Mouse (Mus musculus): ENCODE results near the gene Plekhm1. TPM values are rescaled to one million over a fixed set of nuclear protein-coding genes. Genes with fewer than 3 reads are reported as not detected.
"Not testable (repeated sequence)": the region's sequence is repeated elsewhere in the genome, so short reads cannot be mapped to it uniquely, and the experiment has no call there.

Gene Plekhm1
- polyA plus RNA-seq, 1 experiment: 28.0 TPM

DNA sequence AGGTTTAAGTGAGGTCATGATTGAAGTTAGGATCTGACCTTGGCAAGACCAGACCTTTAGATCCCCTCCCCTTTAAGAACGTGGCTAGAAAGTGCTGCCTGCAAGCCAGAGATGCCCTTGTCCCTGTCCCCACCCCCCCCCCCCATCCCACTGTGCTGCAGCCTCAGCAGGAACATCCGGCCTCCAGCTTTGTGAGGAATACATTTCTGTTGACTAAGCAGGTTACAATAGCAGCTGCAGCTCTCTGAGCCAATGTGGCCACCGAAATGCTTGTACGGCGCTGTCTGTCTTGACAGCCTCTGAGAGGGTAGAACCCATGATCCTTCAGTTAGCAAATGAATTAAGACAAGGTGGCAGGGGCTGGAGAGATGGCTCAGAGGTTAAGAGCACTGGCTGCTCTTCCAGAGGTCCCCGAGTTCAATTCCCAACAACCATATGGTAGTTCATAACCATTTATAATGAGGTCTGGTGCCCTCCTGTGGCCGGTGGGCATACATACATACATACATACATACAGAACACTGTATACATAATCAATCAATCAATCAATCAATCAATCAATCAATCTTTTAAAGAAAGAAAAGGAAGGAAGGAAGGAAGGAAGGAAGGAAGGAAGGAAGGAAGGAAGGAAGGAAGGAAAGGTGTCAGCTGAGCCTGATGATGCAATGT is 81.7 kb downstream of the Plekhm1 start:
- WGBS: 67% methylated on average over 7 of the region's 7 CpGs
- H3K4me3 ChIP-seq (replicated peaks; ENCODE audit: extremely low read depth, low read depth, low read length): no peak overlapping the region
- no peak for DNase-seq
- H3K4me1 ChIP-seq (ENCODE audit: control insufficient read depth, insufficient read depth, low read length): no peaks in the 10 kb centered on the region
- TF ChIP-seq CTCF (IDR thresholded peaks at IDR 0.05; ENCODE audit: insufficient read depth, low read length): no peak
- TF ChIP-seq POLR2A (IDR thresholded peaks at IDR 0.05; ENCODE audit: borderline replicate concordance, extremely low read depth, low read depth, low read length): no peak

DNA sequence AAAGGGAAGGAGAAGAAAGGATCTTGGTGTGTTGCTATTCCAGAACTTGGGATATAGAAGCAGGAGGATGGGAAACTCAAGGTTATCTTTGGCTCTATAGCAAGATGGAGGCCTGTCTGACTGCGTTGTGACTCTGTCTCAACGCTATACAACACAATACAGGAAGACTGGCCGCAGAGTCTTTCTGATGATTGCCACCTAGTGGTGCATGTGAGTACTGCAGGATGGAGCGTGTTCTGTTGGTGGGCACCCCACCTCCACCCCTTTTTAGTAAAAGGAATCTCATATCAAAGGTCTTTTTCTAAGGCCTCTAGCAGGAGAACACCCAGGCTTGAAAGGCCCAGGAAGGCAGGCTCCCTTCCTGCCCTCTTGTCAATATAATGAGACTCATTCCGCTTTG is 85.5 kb downstream of the Plekhm1 start:
- H3K4me3 ChIP-seq (replicated peaks; ENCODE audit: extremely low read depth, low read depth, low read length): no peak overlapping the region
- TF ChIP-seq CTCF (IDR thresholded peaks at IDR 0.05; ENCODE audit: insufficient read depth, low read length) (peak; percentile 88), POLR2A (IDR thresholded peaks at IDR 0.05; ENCODE audit: borderline replicate concordance, extremely low read depth, low read depth, low read length) (no peak)
- peak; percentile 83 for DNase-seq
- WGBS: 11% methylated on average over 5 of the region's 5 CpGs
- H3K4me1 ChIP-seq (ENCODE audit: control insufficient read depth, insufficient read depth, low read length): no peaks in the 10 kb centered on the region

DNA sequence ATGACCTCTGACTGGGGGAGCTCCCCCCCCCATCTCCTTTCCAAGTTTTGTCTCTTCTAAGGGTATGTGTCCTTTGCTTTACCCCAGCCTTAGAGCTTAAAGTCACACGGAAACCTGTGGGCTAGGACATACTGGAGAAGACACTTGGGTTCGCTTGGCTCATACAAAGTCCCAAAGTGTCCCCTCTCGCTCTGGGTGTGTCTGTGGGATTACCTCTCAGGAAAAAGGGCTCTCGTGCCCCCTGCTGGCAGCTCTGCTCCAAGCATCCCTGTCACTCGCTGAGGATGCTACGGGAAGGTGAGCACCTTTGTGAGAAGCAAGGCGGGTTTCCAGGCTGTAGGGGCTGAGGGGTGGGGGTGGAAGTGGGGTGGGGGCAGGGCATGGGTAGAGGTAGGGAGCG is 87.3 kb downstream of the Plekhm1 start:
- TF ChIP-seq CTCF (IDR thresholded peaks at IDR 0.05; ENCODE audit: insufficient read depth, low read length) (peak; percentile 88), POLR2A (IDR thresholded peaks at IDR 0.05; ENCODE audit: borderline replicate concordance, extremely low read depth, low read depth, low read length) (no peak)
- 6% methylated on average over 8 of the region's 8 CpGs for WGBS
- H3K4me1 ChIP-seq (ENCODE audit: control insufficient read depth, insufficient read depth, low read length): no peaks in the 10 kb centered on the region
- peak; percentile 64 for DNase-seq
- H3K4me3 ChIP-seq (replicated peaks; ENCODE audit: extremely low read depth, low read depth, low read length): no peak overlapping the region

DNA sequence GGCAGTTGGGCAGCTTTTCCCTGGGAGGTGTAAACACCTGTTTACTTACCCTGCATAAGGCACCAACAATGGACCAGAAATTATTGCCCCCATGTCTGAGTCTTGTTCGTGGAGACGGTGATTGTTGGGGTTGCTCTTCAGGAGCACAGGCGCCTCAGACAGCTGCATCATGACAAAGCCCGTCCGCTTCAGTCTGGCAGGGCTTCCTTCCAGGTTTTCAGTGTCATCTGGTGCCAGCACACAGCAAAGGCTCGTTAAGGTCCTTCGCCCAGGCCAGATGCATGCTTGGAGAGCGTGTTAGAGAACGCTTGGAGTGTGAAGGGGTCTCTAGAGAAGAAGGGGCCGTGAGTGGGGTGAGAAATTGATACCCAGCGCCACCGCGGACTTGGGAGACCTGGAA is 87.8 kb downstream of the Plekhm1 start:
- WGBS: 50% methylated on average over 13 of the region's 13 CpGs
- TF ChIP-seq POLR2A (IDR thresholded peaks at IDR 0.05; ENCODE audit: borderline replicate concordance, extremely low read depth, low read depth, low read length) (no peak), CTCF (IDR thresholded peaks at IDR 0.05; ENCODE audit: insufficient read depth, low read length) (no peak)
- Histone ChIP-seq H3K4me3 (replicated peaks; ENCODE audit: extremely low read depth, low read depth, low read length) (no peak overlapping the region), H3K4me1 (ENCODE audit: control insufficient read depth, insufficient read depth, low read length) (no peaks in the 10 kb centered on the region)
- DNase-seq: no peak

DNA sequence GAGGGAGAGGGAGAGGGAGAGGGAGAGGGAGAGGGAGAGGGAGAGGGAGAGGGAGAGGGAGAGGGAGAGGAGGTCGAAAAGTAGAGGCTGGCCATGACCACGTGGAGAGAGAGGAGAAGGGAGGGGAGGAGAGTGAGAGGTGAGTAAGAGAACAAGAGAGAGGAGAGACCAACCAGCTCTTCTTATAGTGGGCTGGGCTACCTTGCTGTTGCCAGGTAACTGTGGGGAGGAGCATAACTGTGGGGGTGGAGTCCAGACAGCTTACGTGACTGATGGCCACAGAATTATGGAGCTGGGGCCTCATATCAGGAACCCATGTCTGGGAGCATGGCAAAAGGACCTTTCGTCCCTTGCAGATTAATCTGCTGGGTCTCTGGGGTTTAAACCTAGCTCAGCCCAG is 89.7 kb downstream of the Plekhm1 start:
- not testable (repeated sequence) for H3K4me1 ChIP-seq (ENCODE audit: control insufficient read depth, insufficient read depth, low read length); H3K4me3 ChIP-seq (replicated peaks; ENCODE audit: extremely low read depth, low read depth, low read length); DNase-seq
- WGBS: 54% methylated on average over 4 of the region's 4 CpGs

DNA sequence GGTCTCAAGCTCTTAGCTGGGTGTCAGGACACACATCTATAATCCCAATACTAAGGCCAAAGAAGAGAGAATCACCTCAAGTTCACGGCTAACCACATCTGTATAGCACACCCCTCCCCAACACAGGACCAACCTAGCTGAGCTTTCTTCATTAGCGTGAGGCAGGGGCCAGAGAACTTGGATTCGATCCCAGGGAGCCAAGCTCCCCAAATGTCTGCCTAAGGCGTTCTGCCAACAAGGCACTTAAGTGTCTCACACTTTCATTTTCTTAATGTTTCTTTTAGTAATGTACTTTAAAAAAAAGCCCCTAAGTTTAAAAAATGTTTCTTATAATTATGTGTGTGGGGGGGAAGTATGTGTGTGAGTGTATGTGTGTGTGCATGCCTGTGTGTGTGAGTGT is 91.8 kb downstream of the Plekhm1 start:
- 43% methylated on average over 4 of the region's 4 CpGs for WGBS
- DNase-seq: no peak
- Histone ChIP-seq H3K4me1 (ENCODE audit: control insufficient read depth, insufficient read depth, low read length) (no peaks in the 10 kb centered on the region), H3K4me3 (replicated peaks; ENCODE audit: extremely low read depth, low read depth, low read length) (no peak overlapping the region)
- no peak for TF ChIP-seq POLR2A (IDR thresholded peaks at IDR 0.05; ENCODE audit: borderline replicate concordance, extremely low read depth, low read depth, low read length)
- TF ChIP-seq CTCF (IDR thresholded peaks at IDR 0.05; ENCODE audit: insufficient read depth, low read length): no peak

DNA sequence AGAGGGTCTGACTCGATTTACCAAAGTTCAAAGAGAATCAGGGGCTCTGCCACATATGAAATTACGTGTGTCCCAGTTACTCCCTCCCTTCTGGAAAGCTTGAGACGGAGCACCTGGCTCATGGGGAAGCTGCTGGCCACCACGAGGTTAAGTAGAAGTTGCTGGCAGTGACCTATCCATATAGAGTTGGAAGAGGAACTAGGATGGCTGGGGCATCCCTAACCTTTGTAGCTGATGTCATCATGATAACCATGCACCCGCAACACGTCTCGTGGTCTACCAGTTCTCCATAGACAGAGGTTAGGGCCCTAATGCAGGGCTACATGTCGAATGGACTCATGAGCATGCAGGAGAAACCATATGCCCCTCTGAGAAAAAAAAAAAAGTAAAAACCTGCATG is 92.3 kb downstream of the Plekhm1 start:
- no peak for DNase-seq
- Histone ChIP-seq H3K4me3 (replicated peaks; ENCODE audit: extremely low read depth, low read depth, low read length) (no peak overlapping the region), H3K4me1 (ENCODE audit: control insufficient read depth, insufficient read depth, low read length) (no peaks in the 10 kb centered on the region)
- WGBS: 74% methylated on average over 8 of the region's 8 CpGs
- no peak for TF ChIP-seq CTCF (IDR thresholded peaks at IDR 0.05; ENCODE audit: insufficient read depth, low read length)
- TF ChIP-seq POLR2A (IDR thresholded peaks at IDR 0.05; ENCODE audit: borderline replicate concordance, extremely low read depth, low read depth, low read length): no peak

DNA sequence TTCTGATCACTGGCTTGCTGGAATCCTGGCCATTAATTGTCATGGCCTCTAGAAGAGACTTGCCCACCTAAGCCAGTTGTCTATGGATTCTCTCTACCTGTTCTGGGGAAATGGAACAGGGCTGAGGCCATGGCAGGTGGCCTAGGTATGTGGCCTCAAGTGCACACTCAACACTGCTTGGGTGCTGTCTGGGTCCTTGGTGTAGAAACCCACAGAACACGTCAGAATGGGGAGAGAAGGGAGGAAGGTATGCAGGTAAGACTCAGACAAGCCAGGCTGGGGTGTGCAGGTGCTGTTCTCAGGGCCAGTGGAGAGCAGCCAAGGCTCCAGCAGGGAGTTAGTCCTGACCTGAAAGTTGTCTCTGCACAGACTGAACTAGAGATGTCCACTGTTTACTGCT is 94.4 kb downstream of the Plekhm1 start:
- WGBS: 63% methylated on average over 1 of the region's 1 CpGs
- Histone ChIP-seq H3K4me1 (ENCODE audit: control insufficient read depth, insufficient read depth, low read length) (no peaks in the 10 kb centered on the region), H3K4me3 (replicated peaks; ENCODE audit: extremely low read depth, low read depth, low read length) (no peak overlapping the region)
- DNase-seq: no peak
- no peak for TF ChIP-seq CTCF (IDR thresholded peaks at IDR 0.05; ENCODE audit: insufficient read depth, low read length)
- no peak for TF ChIP-seq POLR2A (IDR thresholded peaks at IDR 0.05; ENCODE audit: borderline replicate concordance, extremely low read depth, low read depth, low read length)

DNA sequence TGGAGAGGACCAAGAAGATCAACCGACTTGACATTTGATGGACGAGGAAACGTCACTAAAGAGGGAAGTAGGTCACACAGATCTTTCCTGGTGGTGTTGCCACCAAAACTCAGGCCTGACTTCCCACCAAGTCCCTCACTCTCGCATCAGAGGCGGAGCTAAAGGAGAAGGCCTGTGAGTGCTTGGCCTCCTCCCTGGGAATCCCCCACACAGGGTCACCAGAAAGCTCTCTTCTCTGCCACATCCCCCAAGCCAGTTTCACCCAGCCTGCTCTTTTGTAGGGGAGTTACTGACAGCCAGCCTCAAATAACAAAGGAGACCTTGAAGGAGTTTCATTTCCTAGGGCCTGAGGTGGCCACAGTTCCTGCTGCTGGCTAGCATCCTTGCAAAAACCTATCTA is 97.1 kb downstream of the Plekhm1 start:
- Histone ChIP-seq H3K4me1 (ENCODE audit: control insufficient read depth, insufficient read depth, low read length) (peaks cover 4% of the 10 kb centered on the region), H3K4me3 (replicated peaks; ENCODE audit: extremely low read depth, low read depth, low read length) (no peak overlapping the region)
- 65% methylated on average over 5 of the region's 5 CpGs for WGBS
- TF ChIP-seq CTCF (IDR thresholded peaks at IDR 0.05; ENCODE audit: insufficient read depth, low read length) (no peak), POLR2A (IDR thresholded peaks at IDR 0.05; ENCODE audit: borderline replicate concordance, extremely low read depth, low read depth, low read length) (no peak)
- no peak for DNase-seq

DNA sequence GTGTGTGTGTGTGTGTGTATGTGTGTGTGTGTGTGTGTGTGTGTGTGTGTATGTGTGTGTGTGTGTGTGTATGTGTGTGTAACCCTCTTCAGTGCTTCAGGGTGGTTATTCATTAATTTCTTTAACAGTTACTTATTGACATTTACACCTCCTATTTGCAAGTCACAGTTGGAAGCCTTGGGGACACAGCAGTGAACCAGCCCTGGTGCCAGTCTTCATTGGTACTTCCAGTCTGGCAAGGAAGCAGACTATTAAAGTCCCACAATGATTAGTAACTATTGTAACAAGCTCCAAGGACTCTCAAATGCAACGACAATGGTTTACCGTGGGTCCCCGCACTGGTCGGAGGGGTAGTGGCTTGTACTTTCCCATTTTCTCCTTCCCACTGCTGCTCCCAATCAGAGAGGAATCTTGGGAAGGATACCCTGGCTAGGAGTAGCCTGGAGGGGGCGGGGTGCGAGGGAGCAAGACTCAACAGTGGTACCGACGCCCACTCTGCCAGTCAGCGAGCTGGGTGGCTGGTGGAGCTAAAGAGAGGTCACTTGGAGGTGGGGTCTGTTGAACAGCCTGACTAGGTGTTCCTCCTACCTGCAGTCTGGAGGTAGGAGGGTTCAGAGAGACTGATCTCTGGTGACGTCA is 97.6 kb downstream of the Plekhm1 start:
- Histone ChIP-seq H3K4me3 (replicated peaks; ENCODE audit: extremely low read depth, low read depth, low read length) (no peak overlapping the region), H3K4me1 (ENCODE audit: control insufficient read depth, insufficient read depth, low read length) (peaks cover 4% of the 10 kb centered on the region)
- 70% methylated on average over 10 of the region's 10 CpGs for WGBS
- TF ChIP-seq POLR2A (IDR thresholded peaks at IDR 0.05; ENCODE audit: borderline replicate concordance, extremely low read depth, low read depth, low read length) (no peak), CTCF (IDR thresholded peaks at IDR 0.05; ENCODE audit: insufficient read depth, low read length) (no peak)
- no peak for DNase-seq

Other genes starting within 250 kb of the Plekhm1 start
- gene Fmnl1, start 241.6 kb downstream of the Plekhm1 start, polyA plus RNA-seq (2012; rRNA removed): 26.4 and 31.7 TPM in 2 replicates
- 0.41 and 0.50 TPM in 2 replicates for gene 1700023F06Rik, start 204.1 kb downstream of the Plekhm1 start, polyA plus RNA-seq (2012; rRNA removed)
- not detected in 2 replicates for gene Spata32, start 194.3 kb downstream of the Plekhm1 start, polyA plus RNA-seq (2012; rRNA removed)
- gene Map3k14, start 145.2 kb downstream of the Plekhm1 start, polyA plus RNA-seq (2012; rRNA removed): 16.3 and 19.7 TPM in 2 replicates
- 71.4 and 83.7 TPM in 2 replicates for gene Arhgap27, start 49.0 kb downstream of the Plekhm1 start, polyA plus RNA-seq (2012; rRNA removed)
- not detected in 2 replicates for gene Lrrc37a, start 91.9 kb upstream of the Plekhm1 start, polyA plus RNA-seq (2012; rRNA removed)
- gene Gm884, start 208.5 kb upstream of the Plekhm1 start, polyA plus RNA-seq (2012; rRNA removed): not detected in 2 replicates
- gene Lyzl6, start 226.2 kb upstream of the Plekhm1 start, polyA plus RNA-seq (2012; rRNA removed): not detected in 2 replicates
- 10.4 and 13.2 TPM in 2 replicates for gene Rprml, start 236.9 kb upstream of the Plekhm1 start, polyA plus RNA-seq (2012; rRNA removed)

All from lung, adult 2 months (tissue).